Mouse (Mus musculus): ENCODE data around the gene Sdf4.

GRCm38 (mm10) chr4:155944271-155944670 is 48.4 kb upstream of the Sdf4 start:
- TF ChIP-seq CTCF (IDR thresholded peaks at IDR 0.05; ENCODE audit: borderline replicate concordance, insufficient read depth, low read depth, low read length) = no peak
- TF ChIP-seq POLR2A (IDR thresholded peaks at IDR 0.05; ENCODE audit: borderline replicate concordance, insufficient read depth, low read length) = no peak

Data from cerebellum, adult 2 months (tissue).